Mouse (Mus musculus) cerebellum, adult 9-10 months (tissue): ENCODE measurements around the gene Scgb2b19.
"Not testable (repeated sequence)": the region's sequence is repeated elsewhere in the genome, so short reads cannot be mapped to it uniquely, and the experiment has no call there.

ENCODE experiments used
- DNase-seq: peaks from one replicate; pipeline ENCODE4 v3.0.0; 2022

Gene Scgb2b19

DNA sequence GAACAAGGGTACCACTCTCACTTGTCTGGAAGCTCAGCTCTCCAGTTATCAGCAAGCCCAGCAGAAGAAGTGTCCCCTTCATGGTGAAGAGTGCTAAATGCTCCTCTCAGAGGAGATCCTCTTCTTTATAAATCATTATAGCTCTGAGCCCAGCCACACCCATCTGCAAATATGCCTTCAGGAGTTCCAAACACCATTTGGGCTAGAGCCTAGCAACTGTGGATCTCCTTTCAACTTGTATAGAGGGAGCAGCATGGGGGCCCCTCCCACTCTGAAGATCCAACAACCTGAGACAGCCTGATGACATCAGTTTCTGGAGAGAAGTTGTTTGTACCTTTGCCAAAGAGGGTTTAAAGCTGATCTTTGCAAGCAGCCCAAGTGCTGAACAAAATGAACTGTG, at the start of gene Scgb2b19:
Scgb2b19 (minus strand) TSS at position 101 of the 400 bp plus-strand sequence.
- not testable (repeated sequence) for DNase-seq

DNA sequence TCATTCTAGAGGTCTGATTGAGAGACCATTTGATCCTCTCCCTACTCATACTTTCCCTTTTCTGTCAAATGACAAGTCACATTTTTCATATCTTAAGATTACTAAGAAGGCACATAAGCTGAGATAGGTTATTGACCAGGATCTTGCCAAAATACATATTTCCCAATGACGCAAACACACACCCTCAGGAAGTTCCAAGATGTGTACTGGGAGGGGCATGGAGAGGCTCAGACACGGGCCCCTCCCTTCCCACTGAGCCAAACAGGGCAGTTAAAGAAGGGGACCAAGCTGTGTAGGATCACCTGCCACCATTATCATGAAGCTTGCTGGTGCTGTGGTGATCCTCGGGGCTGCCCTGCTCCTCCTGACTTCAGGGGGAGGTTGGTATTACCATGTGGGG, 6.9 kb upstream of the Scgb2b19 start, which contains the start of gene Scgb1b19:
Scgb1b19 (plus strand) TSS at position 301 of the 400 bp plus-strand sequence.
- not testable (repeated sequence) for DNase-seq
